Mouse (Mus musculus): ENCODE data around the gene Fignl2.

Fignl2 gene

DNA sequence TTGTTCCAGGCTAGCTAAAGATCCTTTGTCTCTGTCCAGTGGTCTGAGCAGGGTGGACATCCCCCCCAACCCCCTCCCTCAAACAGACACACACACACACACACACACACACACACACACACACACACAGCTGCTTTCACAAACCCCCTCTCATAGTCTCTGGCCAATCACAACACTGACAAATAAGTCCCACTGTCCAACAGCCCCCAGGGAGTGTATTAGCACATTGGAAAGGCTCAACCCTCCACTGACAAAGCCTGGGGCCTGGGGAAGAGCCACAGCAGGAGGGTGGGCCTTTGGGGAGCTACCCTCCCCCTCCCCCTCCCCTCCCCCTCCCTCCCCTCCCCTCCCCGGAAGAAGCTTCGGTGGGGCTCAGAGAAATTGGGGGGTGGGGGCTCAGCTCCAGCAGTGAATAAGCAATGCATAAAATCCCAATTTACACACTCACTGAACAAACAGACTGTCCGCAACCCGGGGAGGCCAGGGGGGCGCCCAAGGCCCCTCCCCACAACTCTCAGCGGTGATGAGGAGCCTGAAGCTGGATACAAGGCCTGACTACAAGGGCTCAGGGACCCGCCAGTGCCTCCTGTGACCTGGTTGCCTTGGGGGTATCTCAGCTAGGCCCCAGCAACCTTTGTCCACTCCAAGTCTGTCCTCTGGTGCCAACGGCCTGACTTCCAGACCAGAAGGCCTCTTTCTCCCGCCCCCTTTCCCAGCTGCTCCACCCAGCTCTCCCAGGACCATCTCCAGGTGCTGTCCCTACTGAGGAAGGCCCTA is 11.3 kb downstream of the Fignl2 start:
- DNase-seq: no peak

DNA sequence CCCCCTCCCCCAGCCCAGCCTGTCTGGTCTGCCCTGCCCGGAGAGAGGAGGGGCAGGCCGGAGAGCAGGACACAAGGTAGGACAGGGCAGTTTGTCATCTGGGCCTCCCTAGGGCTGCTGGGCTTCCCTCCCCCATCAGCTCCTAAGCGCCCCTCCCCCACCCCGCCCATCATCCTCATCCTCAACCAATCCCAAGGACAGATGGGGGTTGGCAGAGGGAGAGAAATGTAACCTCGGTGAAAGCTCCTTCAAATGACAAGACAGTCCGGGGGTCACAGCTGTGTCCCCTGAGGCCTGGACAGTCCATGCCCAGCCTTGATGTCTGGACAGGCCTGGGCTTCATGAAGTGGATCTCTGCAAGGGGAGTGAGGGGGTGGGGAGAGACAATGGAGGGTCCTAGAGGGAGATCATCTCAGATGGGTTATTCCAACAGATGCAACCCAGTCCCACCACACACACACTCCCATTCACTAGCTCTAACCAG is 12.0 kb downstream of the Fignl2 start:
- DNase-seq: no peak

DNA sequence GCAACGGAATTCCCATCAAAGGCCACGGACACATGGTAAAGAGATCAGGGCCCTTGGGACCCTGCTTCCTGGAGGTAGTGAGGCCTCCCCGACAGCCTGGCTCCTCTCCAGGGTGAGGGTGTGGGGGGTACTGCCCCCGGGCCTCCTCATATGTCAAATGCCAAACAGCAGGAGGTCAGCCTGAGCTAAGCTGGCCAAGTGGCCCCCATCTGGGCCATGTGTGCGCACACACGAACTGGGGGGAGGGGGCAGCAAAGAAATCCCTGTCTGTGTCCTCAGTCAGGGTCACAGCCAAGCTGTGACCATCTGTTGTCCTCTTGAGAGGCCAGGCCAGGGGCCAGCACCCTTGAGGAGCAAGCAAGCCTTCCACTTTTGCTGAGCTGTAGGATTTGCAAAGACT is 13.3 kb downstream of the Fignl2 start:
- no peak for DNase-seq

DNA sequence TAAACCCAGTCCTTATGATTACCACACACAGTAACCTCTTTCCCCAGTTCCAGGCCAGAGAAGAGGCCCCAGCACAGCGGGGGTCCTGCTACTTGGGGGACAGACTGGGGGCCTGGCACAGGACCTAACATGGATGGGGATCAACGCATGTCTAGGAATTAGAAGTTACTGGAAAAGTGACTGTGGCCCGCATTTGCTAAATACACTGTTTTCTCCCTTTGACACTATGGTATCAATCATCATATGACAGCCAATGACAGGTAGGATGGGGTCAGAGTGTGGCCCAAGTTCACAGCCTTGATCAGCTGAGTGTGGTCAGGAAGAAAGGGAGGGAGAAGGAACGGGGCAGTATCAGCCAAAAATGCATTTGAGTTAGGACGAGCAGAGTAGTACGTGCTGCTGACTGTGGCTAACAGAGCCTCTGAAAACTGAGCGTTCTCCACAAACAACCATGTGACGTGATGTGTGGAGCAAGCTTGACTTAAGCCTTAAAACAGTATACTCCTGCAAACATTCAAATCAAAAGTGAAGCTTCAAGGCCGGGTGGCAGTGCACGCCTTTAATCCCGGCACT is 18.0 kb downstream of the Fignl2 start:
- DNase-seq: no peak

DNA sequence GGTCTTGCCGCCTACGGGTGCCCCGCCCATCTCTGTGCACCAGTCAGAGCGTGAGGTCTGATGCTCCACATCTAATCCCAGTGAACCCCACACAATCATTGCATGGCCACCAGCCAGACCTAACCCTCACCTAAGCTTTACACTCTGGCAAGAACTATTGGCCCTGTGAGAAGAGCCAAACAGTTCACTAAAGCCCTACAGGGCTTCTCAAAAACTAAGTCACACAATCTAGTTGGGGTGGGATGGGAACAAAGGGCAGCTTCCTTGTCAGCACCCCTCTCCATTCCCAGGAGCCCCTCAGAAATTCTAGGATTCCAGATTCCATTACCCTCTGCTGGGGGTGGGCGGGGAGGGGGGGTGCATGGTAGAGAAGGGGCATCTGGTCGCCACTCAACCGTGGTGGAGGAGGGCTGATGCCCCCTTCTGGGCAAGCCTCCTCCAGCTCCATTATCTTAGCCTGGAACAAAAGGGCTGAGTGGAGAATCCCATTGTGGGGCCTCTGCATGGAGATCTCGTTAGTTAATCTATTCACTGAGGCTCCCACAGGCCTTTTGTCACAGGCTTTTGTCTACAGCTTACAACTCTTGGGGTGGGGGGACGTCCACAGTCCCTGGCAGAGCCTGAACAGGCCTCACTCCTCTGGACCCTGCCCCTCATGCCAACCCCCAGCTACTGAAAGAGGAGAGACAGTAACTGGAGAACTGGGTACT is 18.6 kb downstream of the Fignl2 start:
- DNase-seq: no peak

DNA sequence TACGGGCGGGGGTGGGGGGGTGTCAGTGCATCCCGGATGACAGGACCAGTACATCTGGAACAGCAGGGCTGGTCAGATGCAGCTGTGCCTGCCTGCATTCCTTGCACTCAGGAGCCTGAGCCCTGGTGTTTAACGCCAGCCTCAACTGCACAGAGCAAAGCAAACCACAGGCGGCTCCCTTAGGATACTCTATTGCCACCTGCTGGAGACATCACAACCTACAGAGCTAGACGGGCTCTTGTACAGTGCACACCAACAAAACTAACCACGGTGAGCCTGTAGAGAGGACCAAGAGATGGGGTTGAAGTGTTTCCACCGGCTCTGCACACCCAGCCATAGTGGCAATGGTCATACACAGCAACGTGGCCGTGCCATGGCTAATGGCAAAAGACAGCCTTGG is 22.1 kb downstream of the Fignl2 start:
- DNase-seq: peak; percentile 43 to 58

DNA sequence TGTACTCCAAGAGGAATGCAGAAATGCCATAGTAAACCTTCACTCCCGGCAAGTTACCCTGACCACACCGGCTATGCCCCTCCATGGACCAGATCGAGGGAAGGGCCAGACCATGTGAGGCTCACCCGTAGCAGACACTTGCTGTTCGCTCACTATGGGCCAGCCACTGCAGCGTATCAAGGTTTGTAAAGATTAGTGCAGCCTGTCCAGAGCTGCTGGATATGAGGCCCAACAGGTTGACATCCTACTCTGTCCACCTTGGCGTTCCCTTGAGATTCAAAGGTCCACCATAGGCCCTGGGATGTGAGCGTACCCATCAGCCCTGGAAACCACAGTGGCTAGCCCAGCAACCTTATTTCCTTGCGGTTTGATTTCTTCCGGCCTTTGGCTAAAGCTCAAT is 23.8 kb downstream of the Fignl2 start:
- DNase-seq: no peak

DNA sequence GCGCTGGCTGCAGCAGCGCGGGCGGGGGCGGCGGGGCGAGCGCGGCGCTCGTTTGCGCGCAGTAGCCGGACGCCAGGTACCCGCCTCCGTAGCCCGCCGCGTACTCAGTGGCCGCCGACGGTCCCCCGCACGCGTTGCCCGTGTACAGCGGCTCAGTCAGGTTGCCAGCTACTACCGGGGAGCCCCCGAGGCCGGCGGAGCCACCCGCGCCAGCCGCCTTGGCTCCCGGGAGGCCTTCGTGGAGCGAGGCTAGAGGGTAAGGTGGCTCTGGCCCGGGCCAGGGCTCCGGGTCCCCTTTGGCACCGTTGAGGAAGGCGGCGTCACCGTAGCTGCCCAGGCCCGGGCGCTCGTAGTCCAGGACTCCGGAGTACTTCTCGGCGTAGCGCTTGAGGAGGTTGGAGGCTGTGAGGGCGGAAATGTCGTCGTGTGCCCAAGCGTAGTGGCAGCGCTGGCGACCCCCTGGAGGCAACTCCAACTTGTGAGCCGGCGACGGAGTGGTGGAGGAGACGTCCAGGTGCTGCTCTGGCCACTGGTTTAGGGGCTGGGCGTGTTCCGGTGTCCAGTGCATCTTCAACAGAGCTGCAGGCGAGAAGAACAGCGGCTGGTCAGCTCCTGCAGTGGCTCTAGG is 24.4 kb downstream of the Fignl2 start:
- no peak for DNase-seq

DNA sequence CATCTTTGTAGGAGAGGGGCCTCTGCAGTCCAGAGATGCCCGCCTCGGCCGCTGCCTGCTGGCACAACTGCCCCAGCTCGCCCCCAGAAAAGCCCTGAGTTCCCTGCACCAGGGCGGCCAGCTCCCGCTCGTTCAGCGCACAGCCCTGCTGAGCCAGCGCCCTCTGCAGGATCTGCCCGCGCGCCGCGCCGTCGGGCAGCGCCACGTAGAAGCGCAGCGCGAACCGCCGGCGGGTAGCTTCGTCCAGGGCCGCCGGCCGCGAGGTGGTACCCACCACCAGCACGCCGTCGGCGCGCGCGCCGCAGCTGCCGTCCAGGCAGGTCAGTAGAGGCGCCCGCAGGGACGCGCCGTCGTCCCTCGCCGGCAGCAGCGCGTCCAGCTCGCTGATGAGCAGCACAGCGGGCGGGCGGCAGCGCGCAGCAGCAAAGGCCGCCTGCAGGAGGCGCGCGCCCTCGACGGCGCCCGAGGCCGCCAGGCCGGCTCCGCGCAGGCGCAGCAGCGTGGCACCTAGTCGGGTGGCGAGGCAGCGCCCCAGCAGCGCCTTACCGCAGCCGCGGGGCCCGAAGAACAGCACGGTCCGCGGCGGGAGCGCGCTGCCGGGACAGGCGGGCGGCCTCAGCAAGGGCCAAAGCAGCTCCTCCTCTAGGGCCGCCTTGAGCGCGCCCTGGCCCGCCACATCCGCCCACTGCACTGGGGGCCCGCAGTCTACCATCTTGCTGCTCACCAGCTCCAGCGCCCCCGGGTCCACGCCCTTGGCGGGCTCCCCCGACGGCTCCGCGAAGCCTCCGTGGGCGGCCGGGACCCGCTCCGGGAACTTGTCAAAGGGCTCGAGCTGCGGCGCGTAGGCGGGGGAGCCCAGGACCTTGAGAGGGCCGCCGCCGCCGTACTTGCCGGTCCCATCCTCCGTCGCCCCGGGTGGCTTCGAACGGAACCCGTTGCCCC is 25.5 kb downstream of the Fignl2 start:
- DNase-seq: no peak

DNA sequence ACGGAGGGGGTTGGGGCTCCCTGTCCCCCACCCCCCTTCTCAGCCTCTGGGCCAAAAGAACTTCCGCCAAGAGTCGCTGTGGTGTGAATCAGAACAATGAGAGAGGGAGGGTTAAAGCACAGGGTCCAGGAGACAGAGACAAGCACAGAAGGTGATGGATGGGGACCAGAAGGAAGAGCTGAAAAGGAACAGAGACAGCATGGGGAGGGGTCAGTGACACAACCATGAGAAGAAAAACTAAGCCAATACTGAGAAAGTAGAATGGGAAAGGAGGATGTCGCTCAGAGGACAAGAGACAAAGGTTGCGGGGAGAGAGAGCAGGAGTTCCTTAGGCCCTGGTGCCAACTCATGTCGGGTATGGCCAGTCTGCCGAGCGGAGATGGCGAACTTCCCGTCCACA is 26.5 kb downstream of the Fignl2 start:
- DNase-seq: no peak

DNA sequence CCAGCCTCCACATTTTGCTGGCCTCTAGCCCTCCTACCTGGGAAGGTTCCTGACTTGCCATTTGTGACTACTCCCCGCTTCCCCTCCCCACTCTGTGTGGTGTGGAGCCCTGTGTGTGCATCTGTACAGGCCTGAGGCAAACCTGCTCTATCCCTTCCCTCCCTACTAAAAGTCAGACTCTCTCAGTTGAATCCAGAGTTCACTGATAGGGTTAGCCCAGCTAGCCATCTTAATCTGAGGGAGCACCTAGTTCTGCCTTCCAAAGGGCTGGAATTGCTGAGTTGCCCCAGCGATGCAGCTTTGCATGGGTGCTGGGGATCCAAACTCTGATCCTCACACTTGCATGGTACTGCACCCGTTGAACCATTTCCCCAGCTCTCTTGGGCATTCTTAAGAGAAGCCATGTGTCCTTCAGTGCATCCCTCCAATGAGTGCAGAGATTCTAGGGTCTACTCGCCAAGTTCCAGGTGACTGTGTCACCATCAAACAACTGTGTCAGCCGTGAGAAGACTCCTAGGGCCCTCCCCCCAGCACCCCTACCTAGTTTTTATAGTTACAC is 29.9 kb downstream of the Fignl2 start:
- no peak for DNase-seq

DNA sequence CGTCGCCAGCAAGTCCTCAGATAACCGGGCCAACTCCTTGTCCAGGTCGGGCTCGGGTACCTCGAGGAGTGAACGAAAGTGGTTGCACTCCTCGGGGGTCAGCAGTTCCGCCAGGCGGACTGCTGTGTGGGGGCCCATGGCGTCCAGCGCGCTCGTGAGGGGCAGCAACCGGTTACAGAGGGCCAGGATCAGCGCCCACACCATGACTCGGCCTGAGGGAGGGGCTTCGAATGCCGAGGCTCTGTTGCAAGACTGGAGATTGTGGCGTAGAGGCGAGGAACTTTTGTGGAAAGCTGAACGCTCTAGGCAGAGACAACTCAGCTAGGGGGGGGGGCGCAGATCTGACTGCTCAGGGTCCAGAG is 31.2 kb downstream of the Fignl2 start, which contains the start of gene Gm47841:
Gene Gm47841 (minus strand): TSS at position 204 of the 362 bp plus-strand sequence.
- DNase-seq: no peak

DNA sequence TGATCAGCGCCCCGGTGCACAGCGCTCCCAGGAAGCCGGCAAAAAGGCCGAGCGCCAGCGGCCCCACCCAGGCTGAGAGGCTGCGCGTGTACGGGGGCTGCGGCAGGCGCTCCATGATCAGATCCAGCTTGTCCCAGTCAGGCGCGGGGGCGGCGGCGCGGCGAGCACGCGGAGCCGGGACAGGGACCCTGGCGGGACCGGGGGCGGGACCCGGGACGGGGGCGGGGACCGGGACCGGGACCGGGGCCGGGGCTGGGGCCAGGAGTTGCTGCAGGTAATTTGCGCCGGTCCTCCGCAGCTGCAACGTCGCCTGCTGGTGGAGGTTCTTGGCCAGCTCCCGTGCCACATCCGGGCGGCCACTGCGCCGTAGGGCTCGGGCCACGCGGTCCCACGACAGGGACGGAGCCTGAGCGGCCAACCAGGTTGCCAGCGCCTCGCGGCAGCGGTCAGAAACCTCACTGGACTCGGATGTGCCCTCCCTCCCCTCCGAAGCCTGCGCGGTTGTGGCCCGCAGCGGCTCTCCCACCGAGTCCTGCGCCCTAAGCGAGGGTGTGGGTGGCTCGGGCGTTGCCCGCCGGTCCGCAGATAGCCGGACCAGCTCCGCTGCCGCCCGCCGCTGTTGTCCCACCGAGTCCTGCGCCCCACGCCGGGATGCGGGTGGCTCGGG is 31.7 kb downstream of the Fignl2 start:
- DNase-seq: peak; percentile 36 to 37

DNA sequence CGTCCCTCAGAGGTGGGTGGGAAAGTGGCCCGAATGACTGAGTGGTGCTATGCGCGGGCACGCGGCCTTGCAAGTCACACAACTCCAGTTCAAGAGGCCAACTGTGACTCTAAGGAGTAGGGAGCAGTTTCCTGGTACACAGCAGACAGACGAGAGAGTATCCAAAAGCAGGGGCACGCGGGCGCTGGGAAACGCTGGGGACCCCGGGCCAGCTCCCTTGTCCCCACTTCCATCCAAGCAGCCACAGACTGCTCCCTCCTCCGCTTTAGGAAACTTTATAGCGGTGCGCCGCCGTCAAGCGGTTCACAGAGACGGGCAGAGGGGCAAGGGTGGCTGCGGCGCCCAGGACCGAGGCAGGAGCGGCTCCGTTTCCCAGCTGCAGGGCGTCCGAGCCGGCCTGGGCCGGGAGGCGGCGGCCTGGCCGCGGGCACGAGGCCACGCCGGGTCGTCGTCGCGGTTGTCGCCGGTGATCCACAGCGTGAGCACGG is 32.3 kb downstream of the Fignl2 start:
- DNase-seq: no peak

DNA sequence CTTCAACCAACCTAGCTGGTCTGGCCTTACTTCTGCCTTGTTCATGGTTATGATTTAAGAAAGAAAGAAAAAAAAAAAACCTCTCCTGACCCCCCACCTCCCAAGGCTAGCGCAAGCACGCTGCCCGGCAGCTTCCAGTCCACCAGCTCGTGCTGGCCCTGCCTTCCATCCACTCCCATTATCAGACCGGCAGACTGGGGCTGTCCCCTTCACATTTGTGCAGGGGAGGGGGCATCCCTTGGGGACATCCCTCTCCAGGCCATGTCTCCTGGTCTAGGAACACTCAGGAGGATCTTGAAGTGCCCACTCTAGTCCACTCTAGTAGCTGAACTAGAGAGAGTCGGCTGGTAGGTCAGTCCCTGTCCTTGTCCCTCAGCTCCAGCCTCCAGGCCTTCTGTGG is 33.8 kb downstream of the Fignl2 start:
- no peak for DNase-seq

DNA sequence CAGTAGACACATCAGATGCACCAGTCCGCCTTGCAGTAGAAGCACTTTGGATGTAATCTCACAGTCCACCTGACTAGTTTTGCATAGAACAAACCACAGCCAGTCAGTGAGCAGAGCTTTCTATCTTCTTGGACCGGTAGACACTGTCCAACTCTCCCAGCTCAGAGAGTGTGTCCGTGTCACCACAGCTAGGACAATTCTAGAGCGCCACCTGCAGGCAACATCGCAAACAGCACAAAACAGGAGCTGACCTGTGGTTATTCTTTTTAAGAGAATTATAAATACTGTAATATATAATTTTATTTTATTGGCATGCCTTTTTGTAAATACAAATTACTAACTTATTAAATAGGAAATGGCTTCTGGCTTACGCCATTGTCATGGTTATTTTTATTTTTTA is 35.8 kb downstream of the Fignl2 start:
- peak in 1 of 2 experiments; percentile 50 for DNase-seq

DNA sequence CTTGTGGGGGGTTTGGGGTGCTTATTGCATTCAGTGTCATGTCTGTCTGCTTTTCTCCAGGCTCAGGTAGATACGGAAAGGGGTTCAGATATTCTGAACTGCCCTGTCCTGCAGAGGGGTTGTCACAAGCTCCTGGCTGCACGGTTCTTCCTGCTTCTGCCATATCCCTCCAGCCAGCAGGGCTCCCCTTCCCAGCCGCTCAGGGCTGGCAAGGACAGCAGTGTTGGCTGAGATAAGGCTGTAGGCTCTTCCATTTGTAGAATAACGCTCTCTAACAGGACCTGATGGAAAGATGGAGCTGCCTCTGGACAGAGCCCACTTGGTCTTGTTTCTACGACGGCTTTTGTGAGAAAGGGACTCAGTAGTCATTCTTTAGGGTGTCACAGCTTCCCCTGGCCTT is 36.4 kb downstream of the Fignl2 start:
- no peak for DNase-seq

DNA sequence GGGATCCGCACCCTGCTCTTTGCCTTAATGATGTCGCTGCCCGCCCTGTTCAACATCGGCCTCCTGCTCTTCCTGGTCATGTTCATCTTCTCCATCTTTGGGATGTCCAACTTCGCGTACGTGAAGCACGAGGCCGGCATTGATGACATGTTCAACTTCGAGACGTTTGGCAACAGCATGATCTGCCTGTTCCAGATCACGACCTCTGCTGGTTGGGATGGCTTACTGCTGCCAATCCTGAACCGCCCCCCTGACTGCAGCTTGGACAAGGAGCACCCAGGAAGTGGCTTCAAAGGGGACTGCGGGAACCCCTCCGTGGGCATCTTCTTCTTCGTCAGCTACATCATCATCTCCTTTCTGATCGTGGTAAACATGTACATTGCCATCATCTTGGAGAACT is 38.7 kb downstream of the Fignl2 start:
- DNase-seq: peak in 1 of 2 experiments; percentile 36

DNA sequence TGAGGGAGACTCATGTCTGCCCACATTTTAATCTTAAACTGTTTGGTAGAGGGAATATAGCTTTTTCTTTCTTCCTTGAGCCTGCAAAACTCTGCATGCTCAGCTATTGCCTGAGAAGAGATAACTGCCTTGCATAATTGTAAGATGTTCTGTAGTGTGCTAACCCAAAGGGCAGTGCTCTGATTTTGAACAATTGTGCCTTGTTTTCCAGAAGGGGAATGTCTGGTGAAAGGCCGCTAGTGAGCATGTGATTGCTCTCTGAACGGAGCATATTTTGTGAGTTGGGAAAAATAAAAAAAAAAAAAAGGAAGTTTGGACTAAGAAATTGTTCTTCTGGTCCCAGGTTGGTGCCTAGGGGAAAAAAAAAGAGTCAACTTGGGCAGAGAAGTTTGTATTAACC is 49.4 kb downstream of the Fignl2 start:
- DNase-seq: no peak

DNA sequence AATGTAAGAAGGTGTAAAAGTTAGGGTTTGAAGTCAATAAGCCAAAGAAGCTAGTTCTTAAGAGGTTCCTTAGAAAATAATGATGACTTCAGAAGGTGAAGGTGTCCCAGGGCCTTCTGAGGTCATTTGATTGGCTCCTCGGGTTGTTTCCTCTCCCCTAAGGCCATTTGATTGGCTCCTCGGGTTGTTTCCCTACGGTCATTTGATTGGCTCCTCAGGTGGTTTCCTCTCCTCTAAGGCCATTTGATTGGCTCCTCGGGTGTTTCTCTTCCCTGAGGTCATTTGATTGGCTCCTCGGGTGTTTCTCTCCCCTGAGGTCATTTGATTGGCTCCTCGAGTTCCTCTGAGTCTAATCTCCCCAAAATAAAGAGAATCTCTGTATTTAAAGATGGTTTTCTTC is 67.0 kb downstream of the Fignl2 start:
- DNase-seq: no peak

DNA sequence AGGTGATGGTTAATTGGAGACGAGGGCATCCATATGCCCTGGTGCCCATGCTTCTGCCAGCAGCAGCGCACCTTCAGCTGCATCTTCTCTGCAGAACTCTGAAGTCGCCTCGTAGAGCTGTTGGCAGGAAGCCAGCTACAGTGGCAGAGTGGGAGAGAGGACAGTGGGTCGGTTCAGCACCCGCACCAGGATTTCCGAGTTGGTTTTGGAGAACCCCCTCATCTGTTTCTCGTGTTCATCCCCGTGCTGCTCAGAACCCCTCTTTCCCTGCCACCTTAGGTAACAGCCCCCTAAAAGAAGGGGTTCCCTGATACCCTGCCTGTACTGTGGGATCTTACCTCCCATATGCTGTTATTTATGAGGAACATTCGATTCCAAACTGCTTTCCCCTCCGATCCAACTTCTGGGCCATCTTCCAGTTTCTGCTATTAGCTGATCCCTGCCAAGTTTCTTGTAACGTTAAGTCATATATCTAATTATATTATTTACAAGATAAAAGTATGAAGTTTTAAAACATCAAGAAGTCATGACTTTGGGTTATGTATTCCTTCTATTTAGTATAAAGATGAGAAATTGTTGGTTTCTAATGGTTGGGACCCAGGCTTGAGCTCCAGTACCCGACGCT is 69.9 kb downstream of the Fignl2 start:
- no peak for DNase-seq

Data from lung, adult 18-20 months (tissue).